Mouse (Mus musculus): ENCODE measurements around the gene Nyx. TPM values are rescaled to one million over a fixed set of nuclear protein-coding genes. Genes with fewer than 3 reads are reported as not detected.

Nyx gene
- total RNA-seq, 2 experiments from 2014 or later, result 0.23 to 0.27 TPM

DNA sequence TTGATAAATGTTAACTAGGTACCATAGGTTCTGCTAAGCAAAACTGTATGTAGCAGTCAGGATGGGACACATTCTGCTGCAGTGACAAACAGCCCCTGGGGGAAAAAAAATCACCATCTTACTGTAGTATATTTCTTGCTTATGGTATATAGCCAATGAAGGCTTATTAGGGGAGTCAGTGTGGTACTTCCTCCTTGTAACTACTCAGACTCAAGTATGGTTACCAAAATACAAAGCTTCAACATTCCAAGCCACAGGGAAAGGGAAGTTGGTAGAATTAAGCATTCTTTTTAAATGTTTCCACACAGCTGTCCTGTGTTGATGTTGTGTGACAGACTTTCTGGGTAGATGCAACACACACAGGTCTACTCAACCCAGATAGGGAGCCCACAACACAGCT is 27.0 kb downstream of the Nyx start:
- DNase-seq, result no peak

DNA sequence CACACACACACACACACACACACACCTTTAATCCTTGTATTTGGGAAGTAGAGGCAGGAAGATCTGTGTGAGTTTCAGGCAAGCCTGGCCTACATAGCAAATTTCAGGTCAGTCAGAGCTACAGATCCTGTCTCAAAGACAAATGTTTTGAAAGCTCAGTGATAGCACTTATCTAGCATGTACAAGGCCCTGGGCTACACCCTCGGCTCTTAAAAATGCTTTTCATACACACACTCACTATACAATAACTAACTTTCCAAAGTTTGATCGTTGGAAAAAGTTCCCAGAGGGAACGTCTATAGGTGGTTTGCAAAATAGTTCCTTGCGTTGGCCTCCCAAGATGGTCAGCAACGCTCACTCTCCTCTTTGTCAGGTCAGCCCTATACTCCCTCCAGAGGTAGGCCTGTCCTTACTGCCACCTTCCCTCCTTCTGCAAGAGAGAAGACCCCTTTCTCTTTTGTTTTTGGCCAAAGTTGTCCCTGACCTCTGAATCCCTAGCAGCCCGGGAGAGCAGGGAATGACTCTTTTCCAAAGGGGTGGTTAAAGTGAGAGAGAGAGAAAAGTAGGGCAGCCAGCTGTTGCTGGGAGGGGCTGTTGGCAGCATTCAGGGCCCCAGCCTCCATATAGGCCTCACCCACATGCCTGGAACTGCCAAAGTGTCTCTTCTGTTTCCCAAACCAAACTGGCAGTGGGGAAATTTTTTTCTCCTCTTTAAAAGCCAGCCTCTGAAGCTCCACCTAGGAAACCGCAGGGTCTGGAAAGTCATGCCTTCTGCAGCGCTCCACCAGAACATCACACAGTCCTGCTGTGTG is 29.2 kb downstream of the Nyx start:
- peak; percentile 47 to 54 for DNase-seq

DNA sequence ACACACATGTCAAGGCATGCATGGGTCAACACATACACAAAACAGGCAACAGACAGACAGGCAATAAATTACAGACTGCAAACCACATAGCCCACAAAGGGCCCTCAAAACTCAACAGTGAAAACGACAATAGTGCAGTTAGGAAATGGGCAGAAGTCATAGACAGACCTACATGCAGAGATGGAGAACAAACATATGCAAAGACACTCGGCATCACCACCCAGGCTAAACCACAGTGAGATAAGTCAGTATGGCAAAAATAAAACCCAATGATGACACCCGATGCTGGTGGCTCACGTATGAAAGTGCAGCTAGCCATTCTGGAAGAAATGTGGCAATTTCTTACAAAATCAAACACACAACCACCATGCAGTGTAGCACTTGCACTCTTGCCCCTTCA is 34.4 kb downstream of the Nyx start:
- DNase-seq, result no peak

GRCm38 (mm10) chrX:13502862-13503375 is 37.0 kb downstream of the Nyx start:
- peak; percentile 29 to 50 for DNase-seq

- no peak for DNase-seq
Observed at GRCm38 (mm10) chrX:13504389-13504788, 38.5 kb downstream of the Nyx start.

DNA sequence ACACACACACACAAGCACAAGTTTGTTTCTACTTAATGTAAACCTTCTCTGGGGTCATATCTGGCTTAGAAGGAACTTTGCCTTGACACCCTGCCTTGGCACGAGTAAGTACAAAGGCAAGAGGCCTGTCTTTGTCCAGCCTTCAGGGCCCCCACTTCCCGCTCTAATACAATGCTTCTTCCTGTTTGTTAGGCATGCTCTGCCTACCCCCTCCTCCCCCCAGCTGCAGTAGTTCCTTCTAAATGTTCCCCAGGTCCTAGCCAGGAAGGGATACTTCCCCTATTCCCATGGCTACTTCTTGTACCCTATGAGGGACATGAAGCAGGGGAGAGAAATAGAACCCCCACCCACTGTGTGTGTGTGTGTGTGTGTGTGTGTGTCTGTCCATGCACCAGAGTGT is 40.5 kb downstream of the Nyx start:
- peak in 1 of 2 experiments; percentile 71 for DNase-seq

GRCm38 (mm10) chrX:13513127-13513526 is 47.2 kb downstream of the Nyx start:
- peak in 1 of 2 experiments; percentile 32 for DNase-seq

GRCm38 (mm10) chrX:13513864-13514263 is 48.0 kb downstream of the Nyx start:
- DNase-seq, result no peak

GRCm38 (mm10) chrX:13516451-13516850 is 50.5 kb downstream of the Nyx start:
- DNase-seq, result peak in 1 of 2 experiments; percentile 42

DNA sequence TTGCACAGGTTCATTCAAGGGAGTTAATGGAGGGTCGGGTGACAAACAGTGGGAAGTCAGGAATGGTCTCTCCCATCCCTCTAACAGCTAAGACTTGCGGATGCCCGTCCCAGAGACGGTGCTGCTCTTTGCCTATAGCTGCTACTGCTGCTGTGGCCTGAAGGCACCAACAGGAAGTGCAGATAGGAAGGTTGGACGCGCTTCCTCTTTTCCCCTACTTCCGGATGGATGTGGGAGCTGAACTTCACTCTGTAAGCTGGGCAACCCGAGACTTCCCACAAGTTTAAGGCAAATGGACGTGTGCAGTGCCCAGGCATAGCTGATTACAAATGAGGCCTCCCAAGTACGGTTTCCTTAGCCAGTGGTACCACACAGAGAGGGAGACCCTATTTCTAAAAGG is 52.1 kb downstream of the Nyx start:
- peak in 1 of 2 experiments; percentile 44 for DNase-seq

DNA sequence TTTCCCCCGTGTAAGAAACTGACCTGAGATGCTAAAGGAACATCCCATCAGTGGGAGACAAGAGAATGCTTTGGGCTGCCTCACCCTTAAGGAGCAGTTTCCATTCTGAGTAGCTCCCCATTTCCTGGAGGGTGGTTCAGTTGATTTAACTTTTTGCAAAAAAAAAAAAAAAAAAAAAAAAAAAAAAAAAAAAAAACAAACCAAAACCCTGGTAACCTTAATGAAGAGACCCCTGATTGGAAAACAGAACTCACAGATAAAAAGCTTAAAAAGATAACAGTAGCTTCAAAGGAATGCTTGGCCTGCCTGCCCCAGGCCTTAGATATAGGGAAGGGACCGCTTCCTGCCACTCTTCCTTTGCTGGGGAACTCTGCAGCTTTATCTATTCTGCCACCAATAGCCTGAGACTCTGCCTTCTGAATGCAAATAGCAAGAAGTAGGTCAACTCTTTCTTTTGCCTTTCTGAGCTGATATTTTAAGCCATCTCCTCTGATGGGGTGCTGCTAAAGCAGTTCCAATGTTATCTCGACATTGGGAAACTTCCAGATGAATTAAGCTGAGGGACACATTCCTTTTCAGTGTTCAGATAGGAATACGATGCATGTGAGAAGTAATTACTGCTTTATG is 53.0 kb downstream of the Nyx start:
- DNase-seq, result peak in 1 of 2 experiments; percentile 8

DNA sequence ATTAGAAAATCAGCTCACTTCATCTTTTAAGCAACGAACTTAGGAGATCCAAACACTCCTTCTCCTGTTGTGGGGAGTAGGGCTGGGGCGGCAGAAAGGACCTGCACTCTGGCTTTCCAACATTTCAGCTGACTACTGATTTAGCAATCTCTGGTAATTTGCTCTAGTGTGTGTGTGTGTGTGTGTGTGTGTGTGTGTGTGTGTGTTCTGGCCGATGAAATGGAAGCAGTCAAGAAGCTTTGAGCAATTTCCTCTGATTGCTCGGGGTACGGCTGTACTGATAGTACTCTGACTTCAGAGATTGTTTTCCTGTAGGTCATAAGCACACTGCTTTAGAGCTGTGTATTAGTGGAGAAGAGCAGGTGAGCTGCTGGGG is 53.5 kb downstream of the Nyx start:
- peak; percentile 48 to 66 for DNase-seq

GRCm38 (mm10) chrX:13520566-13520965 is 54.7 kb downstream of the Nyx start:
- DNase-seq, result no peak

GRCm38 (mm10) chrX:13521288-13521687 is 55.4 kb downstream of the Nyx start:
- DNase-seq, result peak; percentile 49 to 51

Other genes with a start within 250 kb of the Nyx start
- 100 to 1,000 TPM in 1 of 2 experiments, 10 to 100 TPM in 1; 95.5 to 185 TPM for gene Ddx3x, start 185.1 kb upstream of the Nyx start, total RNA-seq (2021)
- gene Gpr34, start 166.0 kb downstream of the Nyx start, total RNA-seq (2021), result 1 to 10 TPM in 1 of 2 experiments, under 1 TPM in 1; 0.79 to 1.5 TPM
- not detected for gene Gpr82, start 195.3 kb downstream of the Nyx start, total RNA-seq (2021)

All from heart, adult 18-20 months (tissue).